Mouse (Mus musculus) spleen, adult 2 months (tissue): ENCODE results near the gene Hdac9. TPM values are rescaled to one million over a fixed set of nuclear protein-coding genes. Genes with fewer than 3 reads are reported as not detected.

Experiments used
- DNase-seq, 2 experiments: peaks; one replicate each; pipeline versions ENCODE4 v3.0.0 to v3.0.0-alpha.2; 2012 to 2021; ENCODE audit warnings: low spot score in 2 of 2, low read depth in 1 of 2
- H3K27ac ChIP-seq: fragments of 200-500 bp; 2 replicates; pipeline ENCODE4 v1.5.1; 2012; ENCODE audit warnings: low read length, inconsistent platforms; ENCODE audit not compliant: insufficient read depth
- H3K27me3 ChIP-seq: fragments of 200-500 bp; 2 replicates; pipeline ENCODE4 v1.6.1; 2012; ENCODE audit warnings: mild to moderate bottlenecking, moderate library complexity, low read length, inconsistent platforms; ENCODE audit not compliant: control insufficient read depth, insufficient read depth
- H3K36me3 ChIP-seq: fragments of 200-500 bp; 2 replicates; pipeline ENCODE4 v1.6.1; 2012; ENCODE audit warnings: mild to moderate bottlenecking, low read length, inconsistent platforms; ENCODE audit not compliant: control insufficient read depth, insufficient read depth
- H3K4me1 ChIP-seq: fragments of 200-500 bp; 2 replicates; pipeline ENCODE4 v1.6.1; 2011; ENCODE audit warnings: inconsistent platforms; ENCODE audit not compliant: control insufficient read depth, insufficient read depth, insufficient read length
- H3K4me3 ChIP-seq: fragments of 200-500 bp; 2 replicates; pipeline ENCODE4 v1.5.1; 2011; ENCODE audit warnings: mild to moderate bottlenecking, inconsistent platforms; ENCODE audit not compliant: insufficient read depth, insufficient read length; ENCODE audit errors: extremely low read depth
- CTCF ChIP-seq: fragments of 200-500 bp; IDR thresholded peaks from 2 replicates; pipeline ENCODE4 v1.5.1; 2011; ENCODE audit warnings: mild to moderate bottlenecking, inconsistent platforms; ENCODE audit not compliant: insufficient read depth, insufficient read length, insufficient replicate concordance; ENCODE audit errors: extremely low read depth
- POLR2A ChIP-seq: fragments of 200-500 bp; IDR thresholded peaks from 2 replicates; pipeline ENCODE4 v1.6.1; 2011; ENCODE audit warnings: low read depth, low read length, inconsistent platforms
- WGBS: fragments of 180-500 bp; shearing (Covaris S2); methylation state at CpG from one replicate; pipeline ENCODE4 v1.1.7; 2018; 5-methylcytosine and 5-hydroxymethylcytosine counted together
- polyA plus RNA-seq: library from polyadenylated mRNA; depleted of rRNA; stranded (reverse); fragments of >200 nt; gene quantifications from 2 replicates; pipeline ENCODE4 v1.2.3, GENCODE M21; 2012

Gene Hdac9
- polyA plus RNA-seq, 1 experiment, result 8.9 TPM

- 55% methylated on average over 3 of the region's 3 CpGs for WGBS
These were observed 704.7 kb downstream of the Hdac9 start for GRCm38 (mm10) chr12:34212162-34212561.

GRCm38 (mm10) chr12:34201471-34201870 lies 715.4 kb downstream of the Hdac9 start:
- 84% methylated on average over 3 of the region's 3 CpGs for WGBS

More at GRCm38 (mm10) chr12:34212162-34212561, 704.7 kb downstream of the Hdac9 start:
- TF ChIP-seq CTCF (no peak), POLR2A (no peak)
- Histone ChIP-seq H3K4me1 (no peaks in the 10 kb centered on the region), H3K4me3 (no peak overlapping the region), H3K27me3 (no peaks in the 10 kb centered on the region), H3K36me3 (no peaks in the 10 kb centered on the region), H3K27ac (no peak overlapping the region)
- no peak for DNase-seq

GRCm38 (mm10) chr12:34200030-34200446 lies 716.9 kb downstream of the Hdac9 start:
- DNase-seq, result no peak
- Histone ChIP-seq H3K27ac (no peak overlapping the region), H3K4me1 (no peaks in the 10 kb centered on the region), H3K27me3 (no peaks in the 10 kb centered on the region), H3K36me3 (no peaks in the 10 kb centered on the region), H3K4me3 (no peak overlapping the region)
- TF ChIP-seq POLR2A, result no peak
- no peak for TF ChIP-seq CTCF
- WGBS, result 92% methylated on average over 4 of the region's 4 CpGs

More at GRCm38 (mm10) chr12:34201471-34201870, 715.4 kb downstream of the Hdac9 start:
- Histone ChIP-seq H3K36me3 (no peaks in the 10 kb centered on the region), H3K27me3 (no peaks in the 10 kb centered on the region), H3K4me3 (no peak overlapping the region), H3K27ac (no peak overlapping the region), H3K4me1 (no peaks in the 10 kb centered on the region)
- DNase-seq, result no peak
- TF ChIP-seq CTCF (no peak), POLR2A (no peak)

- no peaks in the 10 kb centered on the region for H3K27me3 ChIP-seq
These were observed 721.6 kb downstream of the Hdac9 start for GRCm38 (mm10) chr12:34195155-34195828.

GRCm38 (mm10) chr12:34194116-34194515 lies 722.8 kb downstream of the Hdac9 start:
- Histone ChIP-seq H3K36me3 (no peaks in the 10 kb centered on the region), H3K4me1 (no peaks in the 10 kb centered on the region), H3K4me3 (no peak overlapping the region), H3K27ac (no peak overlapping the region), H3K27me3 (no peaks in the 10 kb centered on the region)
- 95% methylated on average over 4 of the region's 4 CpGs for WGBS
- no peak for DNase-seq
- TF ChIP-seq POLR2A (no peak), CTCF (no peak)

More at GRCm38 (mm10) chr12:34195155-34195828, 721.6 kb downstream of the Hdac9 start:
- no peaks in the 10 kb centered on the region for H3K36me3 ChIP-seq
- DNase-seq, result no peak
- H3K4me1 ChIP-seq, result no peaks in the 10 kb centered on the region
- H3K4me3 ChIP-seq, result no peak overlapping the region
- no peak overlapping the region for H3K27ac ChIP-seq
- TF ChIP-seq CTCF (no peak), POLR2A (no peak)

GRCm38 (mm10) chr12:34191246-34191645 lies 725.6 kb downstream of the Hdac9 start:
- Histone ChIP-seq H3K36me3 (no peaks in the 10 kb centered on the region), H3K27ac (no peak overlapping the region), H3K4me1 (no peaks in the 10 kb centered on the region), H3K27me3 (no peaks in the 10 kb centered on the region), H3K4me3 (no peak overlapping the region)
- no peak for DNase-seq
- TF ChIP-seq CTCF (no peak), POLR2A (no peak)
- WGBS, result 89% methylated on average over 1 of the region's 1 CpGs

- Histone ChIP-seq H3K36me3 (no peaks in the 10 kb centered on the region), H3K27ac (no peak overlapping the region), H3K27me3 (no peaks in the 10 kb centered on the region), H3K4me1 (no peaks in the 10 kb centered on the region), H3K4me3 (no peak overlapping the region)
- no peak for DNase-seq
- TF ChIP-seq CTCF, result no peak
- TF ChIP-seq POLR2A, result no peak
- 83% methylated on average over 4 of the region's 4 CpGs for WGBS
These were observed 738.0 kb downstream of the Hdac9 start for GRCm38 (mm10) chr12:34178931-34179330.
